Mouse (Mus musculus) ES-E14 (cell line): Measurements from ENCODE around the gene Ear2.
"Not testable (repeated sequence)": the region's sequence is repeated elsewhere in the genome, so short reads cannot be mapped to it uniquely, and the experiment has no call there.

Source experiments
- CHD2 ChIP-seq: IDR thresholded peaks from 2 replicates; pipeline ENCODE4 v1.6.1; 2014; ENCODE audit warnings: mild to moderate bottlenecking, low read depth, low read length, inconsistent platforms
- HCFC1 ChIP-seq: IDR thresholded peaks from 2 replicates; pipeline ENCODE4 v1.6.1; 2012; ENCODE audit warnings: low read length, inconsistent platforms, borderline replicate concordance; ENCODE audit not compliant: insufficient read depth
- MAFK ChIP-seq: IDR thresholded peaks from 2 replicates; pipeline ENCODE4 v1.6.1; 2014; ENCODE audit warnings: mild to moderate bottlenecking, low read depth, low read length, inconsistent platforms; ENCODE audit not compliant: insufficient read depth
- ZC3H11A ChIP-seq: IDR thresholded peaks from 2 replicates; pipeline ENCODE4 v1.6.1; 2012; ENCODE audit warnings: low read depth, mild to moderate bottlenecking, inconsistent platforms, low read length, borderline replicate concordance
- ZNF384 ChIP-seq: IDR thresholded peaks from 2 replicates; pipeline ENCODE4 v1.6.1; 2012; ENCODE audit warnings: low read depth, low read length, inconsistent platforms

GRCm38 (mm10) chr14:44077785-44078341 is 24.6 kb upstream of the Ear2 start:
- TF ChIP-seq HCFC1, ZC3H11A, MAFK, CHD2, ZNF384: not testable (repeated sequence)
